Comparison of ENCODE assay signal across 25 mouse cellular contexts in genomic region chr1:120588362-120589027, GRCm38 (mm10). TPM values are rescaled to one million over a fixed set of nuclear protein-coding genes. Genes with fewer than 3 reads are reported as not detected.
DNase-seq lines count a peak whose midpoint lies in the region; ATAC-seq and TF ChIP-seq lines count a peak whose summit lies in the region.
"Had no signal": no experiment of that assay in that cellular context is flagged by ENCODE, and none has a peak within 500 bp of the region (broad histone marks: within the 10 kb centered on the region; RNA-seq: fewer than 3 reads in every experiment).

No protein-coding gene starts in this region.

- no peak overlapping the region for H3K9ac ChIP-seq in forebrain, embryonic 11.5 days (ENCODE audit: low read length)
- no peak overlapping the region for H3K9ac ChIP-seq in forebrain, postnatal 0 days
- no peak overlapping the region for H3K9ac ChIP-seq in stomach, postnatal 0 days (ENCODE audit: low read length)
- H3K9ac ChIP-seq: embryonic facial prominence, embryonic 15.5 days; forebrain, embryonic 15.5 days; heart, embryonic 13.5 days; hindbrain, embryonic 12.5 days; intestine, embryonic 15.5 days had no signal

- no peak for ATAC-seq in forebrain, embryonic 11.5 days (replicated peaks; ENCODE audit: low FRiP score)
- ATAC-seq in forebrain, postnatal 0 days: no peak
- ATAC-seq in stomach, postnatal 0 days (ENCODE audit: low FRiP score, low TSS enrichment): no peak
- no peak for ATAC-seq in monocyte, adult 5-6 weeks (replicated peaks; ENCODE audit: insufficient number of reproducible peaks, low FRiP score, low TSS enrichment, poor library complexity, severe bottlenecking)
- ATAC-seq: forebrain, embryonic 15.5 days; intestine, embryonic 15.5 days had no signal

- H3K27me3 ChIP-seq in forebrain, embryonic 11.5 days (ENCODE audit: control insufficient read depth, insufficient read depth, low read length): peaks cover 37% of the 10 kb centered on the region
- peaks cover 45% of the 10 kb centered on the region for H3K27me3 ChIP-seq in forebrain, postnatal 0 days (ENCODE audit: insufficient read depth, low read length)
- H3K27me3 ChIP-seq in stomach, postnatal 0 days (ENCODE audit: control insufficient read depth, insufficient read depth, low read length): peaks cover 5% of the 10 kb centered on the region; the same call in 1 of the 2 replicates

- H3K4me3 ChIP-seq in forebrain, embryonic 11.5 days (ENCODE audit: low read depth, low read length): no peak overlapping the region
- H3K4me3 ChIP-seq in forebrain, postnatal 0 days (ENCODE audit: low read depth, low read length): no peak overlapping the region
- H3K4me3 ChIP-seq in stomach, postnatal 0 days (ENCODE audit: low read depth, low read length): no peak overlapping the region
- H3K4me3 ChIP-seq: embryonic facial prominence, embryonic 15.5 days; erythroblast, embryonic 14.5 days; forebrain, embryonic 10.5 days; forebrain, embryonic 15.5 days; heart, adult 2 months; heart, embryonic 13.5 days; hindbrain, embryonic 12.5 days; intestine, embryonic 15.5 days had no signal

- no peaks in the 10 kb centered on the region for H3K36me3 ChIP-seq in forebrain, embryonic 11.5 days (ENCODE audit: control insufficient read depth, insufficient read depth, low read length)
- no peaks in the 10 kb centered on the region for H3K36me3 ChIP-seq in forebrain, postnatal 0 days (ENCODE audit: insufficient read depth)
- no peaks in the 10 kb centered on the region for H3K36me3 ChIP-seq in stomach, postnatal 0 days (ENCODE audit: control insufficient read depth, insufficient read depth, low read length)
- H3K36me3 ChIP-seq: embryonic facial prominence, embryonic 15.5 days; forebrain, embryonic 10.5 days; forebrain, embryonic 15.5 days; G1E; heart, embryonic 13.5 days; hindbrain, embryonic 12.5 days; intestine, embryonic 15.5 days had no signal

- no peaks in the 10 kb centered on the region for H3K9me3 ChIP-seq in forebrain, embryonic 11.5 days (ENCODE audit: control insufficient read depth, low read length)
- no peaks in the 10 kb centered on the region for H3K9me3 ChIP-seq in forebrain, postnatal 0 days (ENCODE audit: low read length)
- H3K9me3 ChIP-seq in stomach, postnatal 0 days (ENCODE audit: control insufficient read depth, low read length): no peaks in the 10 kb centered on the region
- H3K9me3 ChIP-seq: embryonic facial prominence, embryonic 15.5 days; forebrain, embryonic 10.5 days; forebrain, embryonic 15.5 days; heart, embryonic 13.5 days; hindbrain, embryonic 12.5 days; intestine, embryonic 15.5 days had no signal

- H3K27ac ChIP-seq in forebrain, embryonic 11.5 days (ENCODE audit: low read depth, low read length): no peak overlapping the region
- H3K27ac ChIP-seq in forebrain, postnatal 0 days (ENCODE audit: low read depth, low read length): no peak overlapping the region
- no peak overlapping the region for H3K27ac ChIP-seq in stomach, postnatal 0 days (replicated peaks)
- H3K27ac ChIP-seq: embryonic facial prominence, embryonic 15.5 days; forebrain, embryonic 10.5 days; forebrain, embryonic 15.5 days; heart, adult 2 months; heart, embryonic 13.5 days; hindbrain, embryonic 12.5 days; intestine, embryonic 15.5 days had no signal

- TF ChIP-seq EP300 in stomach, postnatal 0 days (optimal IDR thresholded peaks at IDR 0.05): no peak

- H3K4me1 ChIP-seq in forebrain, embryonic 11.5 days (replicated peaks; ENCODE audit: control insufficient read depth, insufficient read depth, low read length): no peaks in the 10 kb centered on the region
- no peaks in the 10 kb centered on the region for H3K4me1 ChIP-seq in forebrain, postnatal 0 days (ENCODE audit: insufficient read depth)
- H3K4me1 ChIP-seq in stomach, postnatal 0 days (replicated peaks; ENCODE audit: control insufficient read depth, insufficient read depth): no peaks in the 10 kb centered on the region
- H3K4me1 ChIP-seq: embryonic facial prominence, embryonic 15.5 days; forebrain, embryonic 10.5 days; forebrain, embryonic 15.5 days; heart, embryonic 13.5 days; hindbrain, embryonic 12.5 days; intestine, embryonic 15.5 days had no signal

- no peak overlapping the region for H3K4me2 ChIP-seq in forebrain, embryonic 11.5 days (ENCODE audit: low read depth, low read length, severe bottlenecking)
- H3K4me2 ChIP-seq in forebrain, postnatal 0 days (ENCODE audit: low read depth): no peak overlapping the region
- H3K4me2 ChIP-seq in stomach, postnatal 0 days (replicated peaks; ENCODE audit: low read depth): no peak overlapping the region
- H3K4me2 ChIP-seq: embryonic facial prominence, embryonic 15.5 days; forebrain, embryonic 15.5 days; heart, embryonic 13.5 days; hindbrain, embryonic 12.5 days; intestine, embryonic 15.5 days had no signal

- WGBS in forebrain, embryonic 11.5 days: 71% methylated on average over 6 of the region's 6 CpGs
- 74% methylated on average over 6 of the region's 6 CpGs for whole genome bisulfite sequencing in forebrain, postnatal 0 days
- 68% methylated on average over 6 of the region's 6 CpGs for WGBS in stomach, postnatal 0 days

- no peak for TF ChIP-seq CTCF in forebrain, postnatal 0 days (IDR thresholded peaks at IDR 0.05; ENCODE audit: low read depth)
- TF ChIP-seq CTCF in stomach, postnatal 0 days (IDR thresholded peaks at IDR 0.05; ENCODE audit: low read depth): no peak

- peak; percentile 17 for DNase-seq in forebrain, embryonic 11.5 days (ENCODE audit: low spot score)
- no peak for DNase-seq in forebrain, postnatal 0 days
- peak; percentile 16 for DNase-seq in testis, postnatal 10 days (ENCODE audit: low spot score)
- DNase-seq in testis, postnatal 14 days (ENCODE audit: low spot score): no peak
- peak; percentile 68 for DNase-seq in NIH3T3 (ENCODE audit: low read depth)
- DNase-seq in stomach, postnatal 0 days (ENCODE audit: low spot score): peak; percentile 11
- DNase-seq in spleen, adult 12 weeks (ENCODE audit: low spot score): no peak
- DNase-seq: adrenal gland, postnatal 14 days; cerebellum, adult 18-20 months; cerebellum, adult 9-11 months; gastrocnemius, postnatal 10 days; heart, adult 2 months; heart, postnatal 4 days had no signal

RNA-seq across cellular contexts. Expression of gene En1, which starts 13.7 kb away (rescaled TPM):
- polyA plus RNA-seq in forebrain, embryonic 11.5 days (2014; fragmentation: Nextera tagmentation; extraction: Ambion mirVana): 1.1 TPM in 2 replicates
- 0.29 and 0.92 TPM in 2 replicates for total RNA-seq in forebrain, postnatal 0 days (2014; rRNA removed)
- 0.05 and 0.18 TPM in 2 replicates for polyA plus RNA-seq in forebrain, postnatal 0 days (2015; fragmentation: Nextera tagmentation; extraction: Ambion mirVana)
- polyA plus RNA-seq in stomach, postnatal 0 days (2015; fragmentation: Nextera tagmentation; extraction: Ambion mirVana): not detected in 2 replicates
- total RNA-seq in monocyte, adult 5-6 weeks (2017): not detected in 3 replicates
- total RNA-seq: adrenal gland, adult 18-20 months; adrenal gland, postnatal 14 days; heart, adult 2 months; heart, postnatal 4 days had no signal
- polyA plus RNA-seq: erythroblast, embryonic 14.5 days; forebrain, embryonic 15.5 days; frontal cortex, adult 2 months; G1E; heart, adult 2 months; heart, embryonic 13.5 days; heart, postnatal 0 days; intestine, embryonic 15.5 days had no signal

Comparison
In these comparisons a context has a peak if more than half of its experiments do, and no peak if none do; other contexts are left out.
1. DNase-seq: peak in forebrain, embryonic 11.5 days (single experiment), testis, postnatal 10 days (single experiment), NIH3T3 (single experiment) and stomach, postnatal 0 days (single experiment); none in forebrain, postnatal 0 days (single experiment), testis, postnatal 14 days (single experiment) and spleen, adult 12 weeks (single experiment).